Mouse (Mus musculus): ENCODE data around the gene Rtn4ip1. TPM values are rescaled to one million over a fixed set of nuclear protein-coding genes. Genes with fewer than 3 reads are reported as not detected.

Gene Rtn4ip1
- polyA plus RNA-seq, 1 experiment from 2014 or later, result 13.4 TPM

GRCm38 (mm10) chr10:44002995-44003524 lies 101.5 kb downstream of the Rtn4ip1 start:
- H3K4me3 ChIP-seq (replicated peaks; ENCODE audit: low read length), result peak overlapping the region; percentile 72
- 7% methylated on average over 11 of the region's 11 CpGs for WGBS
- H3K4me1 ChIP-seq (ENCODE audit: control insufficient read depth, insufficient read depth, low read length), result peaks cover 20% of the 10 kb centered on the region
- no peak overlapping the region for H3K27ac ChIP-seq (ENCODE audit: low read length)
- peaks cover 31% of the 10 kb centered on the region for H3K27me3 ChIP-seq (ENCODE audit: control insufficient read depth, insufficient read depth, low read length)
- no peaks in the 10 kb centered on the region for H3K36me3 ChIP-seq (ENCODE audit: control insufficient read depth, insufficient read depth, low read length)
- H3K4me2 ChIP-seq (ENCODE audit: low read depth, low read length), result peak overlapping the region; percentile 66
- no peak for ATAC-seq (ENCODE audit: insufficient read depth, low FRiP score)
- peak overlapping the region; percentile 69 for H3K9ac ChIP-seq (ENCODE audit: low read length)
- no peaks in the 10 kb centered on the region for H3K9me3 ChIP-seq (replicated peaks; ENCODE audit: control insufficient read depth, low read length)

GRCm38 (mm10) chr10:44003551-44004151 lies 102.0 kb downstream of the Rtn4ip1 start:
- WGBS, result under 1% methylated on average over 68 of the region's 68 CpGs
- ATAC-seq (ENCODE audit: insufficient read depth, low FRiP score), result peak; percentile 14; the same call in 1 of the 2 replicates

GRCm38 (mm10) chr10:44004221-44004751 lies 102.7 kb downstream of the Rtn4ip1 start:
- Histone ChIP-seq H3K36me3 (ENCODE audit: control insufficient read depth, insufficient read depth, low read length) (no peaks in the 10 kb centered on the region), H3K9me3 (replicated peaks; ENCODE audit: control insufficient read depth, low read length) (no peaks in the 10 kb centered on the region), H3K4me3 (replicated peaks; ENCODE audit: low read length) (peak overlapping the region; percentile 72), H3K4me1 (ENCODE audit: control insufficient read depth, insufficient read depth, low read length) (peaks cover 20% of the 10 kb centered on the region), H3K27me3 (ENCODE audit: control insufficient read depth, insufficient read depth, low read length) (peaks cover 31% of the 10 kb centered on the region), H3K4me2 (ENCODE audit: low read depth, low read length) (peak overlapping the region; percentile 66), H3K9ac (ENCODE audit: low read length) (peak overlapping the region; percentile 69), H3K27ac (ENCODE audit: low read length) (no peak overlapping the region)
- WGBS, result 3% methylated on average over 33 of the region's 33 CpGs
- ATAC-seq (ENCODE audit: insufficient read depth, low FRiP score), result no peak

More at GRCm38 (mm10) chr10:44003551-44004151, 102.0 kb downstream of the Rtn4ip1 start:
- Histone ChIP-seq H3K4me1 (ENCODE audit: control insufficient read depth, insufficient read depth, low read length) (peaks cover 20% of the 10 kb centered on the region), H3K9ac (ENCODE audit: low read length) (peak overlapping the region; percentile 69), H3K27me3 (ENCODE audit: control insufficient read depth, insufficient read depth, low read length) (peaks cover 31% of the 10 kb centered on the region), H3K4me3 (replicated peaks; ENCODE audit: low read length) (peak overlapping the region; percentile 72), H3K36me3 (ENCODE audit: control insufficient read depth, insufficient read depth, low read length) (no peaks in the 10 kb centered on the region), H3K9me3 (replicated peaks; ENCODE audit: control insufficient read depth, low read length) (no peaks in the 10 kb centered on the region), H3K27ac (ENCODE audit: low read length) (no peak overlapping the region), H3K4me2 (ENCODE audit: low read depth, low read length) (peak overlapping the region; percentile 66)

- Histone ChIP-seq H3K9ac (ENCODE audit: low read length) (peak overlapping the region; percentile 65), H3K27ac (ENCODE audit: low read length) (peak overlapping the region; percentile 71), H3K27me3 (ENCODE audit: control insufficient read depth, insufficient read depth, low read length) (peaks cover 31% of the 10 kb centered on the region), H3K36me3 (ENCODE audit: control insufficient read depth, insufficient read depth, low read length) (no peaks in the 10 kb centered on the region), H3K9me3 (replicated peaks; ENCODE audit: control insufficient read depth, low read length) (no peaks in the 10 kb centered on the region), H3K4me2 (ENCODE audit: low read depth, low read length) (peak overlapping the region; percentile 88), H3K4me3 (replicated peaks; ENCODE audit: low read length) (peak overlapping the region; percentile 47), H3K4me1 (ENCODE audit: control insufficient read depth, insufficient read depth, low read length) (peaks cover 20% of the 10 kb centered on the region)
- ATAC-seq (ENCODE audit: insufficient read depth, low FRiP score), result peak; percentile 63
- WGBS, result 3% methylated on average over 40 of the region's 40 CpGs
Observed at GRCm38 (mm10) chr10:44005677-44006641, 104.4 kb downstream of the Rtn4ip1 start.

Other genes with a start within 250 kb of the Rtn4ip1 start
- gene Qrsl1, start 62 bp upstream of the Rtn4ip1 start, polyA plus RNA-seq (2015; fragmentation: Nextera tagmentation; extraction: Ambion mirVana), result 18.2 and 18.4 TPM in 2 replicates
- gene Crybg1, start 247.0 kb downstream of the Rtn4ip1 start, polyA plus RNA-seq (2015; fragmentation: Nextera tagmentation; extraction: Ambion mirVana), result 2.9 and 3.7 TPM in 2 replicates